Mouse (Mus musculus) small intestine, adult 2 months (tissue): Measurements from ENCODE around the gene Nenf. TPM values are rescaled to one million over a fixed set of nuclear protein-coding genes. Genes with fewer than 3 reads are reported as not detected.
A peak's percentile ranks its signal among the peaks of the same experiment; 100 is the strongest.

ENCODE experiments used
- H3K27ac ChIP-seq: fragments of 200-500 bp; 2 replicates; pipeline ENCODE4 v1.5.1; 2012; ENCODE audit warnings: low read depth, low read length, control low read depth, inconsistent platforms; ENCODE audit not compliant: insufficient read depth
- H3K27me3 ChIP-seq: fragments of 200-500 bp; 2 replicates; pipeline ENCODE4 v1.6.1; 2012; ENCODE audit warnings: mild to moderate bottlenecking, moderate library complexity, low read length, inconsistent platforms; ENCODE audit not compliant: control insufficient read depth, insufficient read depth
- H3K36me3 ChIP-seq: fragments of 200-500 bp; 2 replicates; pipeline ENCODE4 v1.6.1; 2012; ENCODE audit warnings: mild to moderate bottlenecking, low read length, control low read depth, inconsistent platforms; ENCODE audit not compliant: control insufficient read depth, insufficient read depth
- H3K4me1 ChIP-seq: fragments of 200-500 bp; 2 replicates; pipeline ENCODE4 v1.6.1; 2012; ENCODE audit warnings: low read length, inconsistent platforms, mixed read lengths; ENCODE audit not compliant: control insufficient read depth, insufficient read depth, insufficient read length
- H3K4me3 ChIP-seq: fragments of 200-500 bp; 2 replicates; pipeline ENCODE4 v1.5.1; 2012; ENCODE audit warnings: low read depth, mild to moderate bottlenecking, control low read depth, inconsistent platforms, low read length, moderate library complexity
- CTCF ChIP-seq: fragments of 200-500 bp; IDR thresholded peaks from 2 replicates; pipeline ENCODE4 v1.5.1; 2012; ENCODE audit warnings: low read depth, mild to moderate bottlenecking, control low read depth, inconsistent platforms, low read length, moderate library complexity, mixed read lengths; ENCODE audit not compliant: insufficient replicate concordance, insufficient read length; ENCODE audit errors: extremely low read depth
- POLR2A ChIP-seq: fragments of 200-500 bp; IDR thresholded peaks from 2 replicates; pipeline ENCODE4 v1.6.1; 2012; ENCODE audit warnings: low read depth, mild to moderate bottlenecking, control low read depth, inconsistent platforms, low read length, moderate library complexity
- WGBS: fragments of 180-500 bp; shearing (Covaris S2); methylation state at CpG from one replicate; pipeline ENCODE4 v1.1.7; 2018; 5-methylcytosine and 5-hydroxymethylcytosine counted together
- polyA plus RNA-seq: library from polyadenylated mRNA; depleted of rRNA; stranded (reverse); fragments of >200 nt; gene quantifications from 2 replicates; pipeline ENCODE4 v1.2.3, GENCODE M21; 2012; rRNA removed

The Nenf gene
- polyA plus RNA-seq, 1 experiment, result 59.7 TPM

- Histone ChIP-seq H3K4me3 (no peak overlapping the region), H3K27ac (no peak overlapping the region), H3K27me3 (no peaks in the 10 kb centered on the region), H3K4me1 (peaks cover 33% of the 10 kb centered on the region), H3K36me3 (no peaks in the 10 kb centered on the region)
- no peak for TF ChIP-seq POLR2A
- TF ChIP-seq CTCF, result no peak
- 49% methylated on average over 5 of the region's 5 CpGs for WGBS
Observed at GRCm38 (mm10) chr1:191259661-191260060, 58.3 kb downstream of the Nenf start.

- no peak overlapping the region for H3K27ac ChIP-seq
- no peak for TF ChIP-seq POLR2A
- TF ChIP-seq CTCF, result no peak
- peaks cover 32% of the 10 kb centered on the region for H3K4me1 ChIP-seq
- H3K4me3 ChIP-seq, result no peak overlapping the region
- no peaks in the 10 kb centered on the region for H3K36me3 ChIP-seq
- WGBS, result 12% methylated on average over 7 of the region's 7 CpGs
- no peaks in the 10 kb centered on the region for H3K27me3 ChIP-seq
Observed at GRCm38 (mm10) chr1:191259121-191259520, 58.9 kb downstream of the Nenf start.

- Histone ChIP-seq H3K27me3 (no peaks in the 10 kb centered on the region), H3K4me3 (no peak overlapping the region), H3K4me1 (peaks cover 27% of the 10 kb centered on the region), H3K27ac (no peak overlapping the region), H3K36me3 (no peaks in the 10 kb centered on the region)
- 50% methylated on average over 3 of the region's 3 CpGs for WGBS
- no peak for TF ChIP-seq CTCF
- no peak for TF ChIP-seq POLR2A
Observed at GRCm38 (mm10) chr1:191258521-191258920, 59.5 kb downstream of the Nenf start.

GRCm38 (mm10) chr1:191257981-191258380 is 60.0 kb downstream of the Nenf start:
- WGBS, result 82% methylated on average over 2 of the region's 2 CpGs
- TF ChIP-seq CTCF, result no peak
- TF ChIP-seq POLR2A, result no peak
- Histone ChIP-seq H3K4me1 (peaks cover 22% of the 10 kb centered on the region), H3K27ac (no peak overlapping the region), H3K4me3 (no peak overlapping the region), H3K36me3 (no peaks in the 10 kb centered on the region), H3K27me3 (no peaks in the 10 kb centered on the region)

GRCm38 (mm10) chr1:191257351-191257771 is 60.6 kb downstream of the Nenf start:
- Histone ChIP-seq H3K4me1 (peaks cover 22% of the 10 kb centered on the region), H3K27ac (peak overlapping the region; percentile 62), H3K4me3 (no peak overlapping the region), H3K36me3 (no peaks in the 10 kb centered on the region), H3K27me3 (no peaks in the 10 kb centered on the region)
- TF ChIP-seq POLR2A (no peak), CTCF (no peak)
- 59% methylated on average over 3 of the region's 3 CpGs for WGBS

Other genes starting within 250 kb of the Nenf start
- gene Batf3, start 220.3 kb downstream of the Nenf start, polyA plus RNA-seq, result 5.7 and 11.5 TPM in 2 replicates
- gene Fam71a, start 153.4 kb downstream of the Nenf start, polyA plus RNA-seq, result not detected in 2 replicates
- gene Atf3, start 100.2 kb downstream of the Nenf start, polyA plus RNA-seq, result 7.8 and 41.0 TPM in 2 replicates
- 2.2 and 2.7 TPM in 2 replicates for gene Tmem206, start 7.7 kb upstream of the Nenf start, polyA plus RNA-seq
- 18.5 and 46.6 TPM in 2 replicates for gene Ppp2r5a, start 85.1 kb upstream of the Nenf start, polyA plus RNA-seq